In genomic region chr14:101942971-101943370, GRCm38 (mm10) we compare ENCODE assay signal across 8 mouse cellular contexts.
A peak's percentile ranks its signal among the peaks of the same experiment; 100 is the strongest.
DNase-seq lines count a peak whose midpoint lies in the region; ATAC-seq lines count a peak whose summit lies in the region.

No protein-coding gene starts in this region.

- peak overlapping the region; percentile 37 for H3K4me2 ChIP-seq in midbrain, embryonic 14.5 days (ENCODE audit: low read length)

- no peak overlapping the region for H3K27ac ChIP-seq in midbrain, embryonic 14.5 days (replicated peaks; ENCODE audit: low read depth, low read length)

- peak; percentile 38; the same call in 1 of the 2 replicates for ATAC-seq in midbrain, embryonic 14.5 days (ENCODE audit: low FRiP score, low TSS enrichment)

- H3K4me1 ChIP-seq in midbrain, embryonic 14.5 days (ENCODE audit: control insufficient read depth, insufficient read depth, low read length) = no peaks in the 10 kb centered on the region

- no peaks in the 10 kb centered on the region for H3K9me3 ChIP-seq in midbrain, embryonic 14.5 days (ENCODE audit: control insufficient read depth, low read length)

- H3K27me3 ChIP-seq in midbrain, embryonic 14.5 days (ENCODE audit: control insufficient read depth, insufficient read depth, low read length) = 0 out of 2 replicates have a peak, but pooled peaks cover 2% of the 10 kb centered on the region

- H3K36me3 ChIP-seq in midbrain, embryonic 14.5 days (ENCODE audit: control insufficient read depth, insufficient read depth, low read length) = no peaks in the 10 kb centered on the region

- DNase-seq in left cerebral cortex, postnatal 14 days (ENCODE audit: low spot score in 2 of 2) = peak; percentile 49 to 63
- DNase-seq in left cerebral cortex, postnatal 36 days (ENCODE audit: low spot score in 2 of 2) = no peak
- peak; percentile 86 for DNase-seq in ZHBTc4 (ENCODE audit: low read depth, low spot score)
- DNase-seq in fibroblast of lung, adult 2 months (ENCODE audit: low read depth) = peak; percentile 28
- DNase-seq in heart, postnatal 36 days = peak; percentile 20 to 44
- DNase-seq in layer of hippocampus, postnatal 14 days (ENCODE audit: low spot score in 2 of 2) = peak; percentile 40 to 67
- peak; percentile 89 for DNase-seq in midbrain, embryonic 14.5 days
- DNase-seq in thymus, postnatal 25 days = peak; percentile 17

- H3K4me3 ChIP-seq in midbrain, embryonic 14.5 days (replicated peaks; ENCODE audit: low read depth, low read length) = no peak overlapping the region

- no peak overlapping the region for H3K9ac ChIP-seq in midbrain, embryonic 14.5 days (replicated peaks; ENCODE audit: low read length)

- intact Hi-C loops in left cerebral cortex, postnatal 14 days (cut with DNase I) = loop anchor here (5.0 kb wide), 1 partner anchor 161 kb away; no protein-coding TSS in a partner anchor
- intact Hi-C loops in left cerebral cortex, postnatal 36 days (cut with DNase I) = no loop called here
- intact Hi-C loops in heart, postnatal 36 days (cut with DNase I) = no loop called here

- 9% methylated on average over 4 of the region's 4 CpGs for WGBS in midbrain, embryonic 14.5 days

Comparison
In these comparisons a context has a peak if more than half of its experiments do, and no peak if none do; other contexts are left out.
1. DNase-seq: peak in left cerebral cortex, postnatal 14 days (2 of 2), ZHBTc4 (single experiment), fibroblast of lung, adult 2 months (single experiment), heart, postnatal 36 days (2 of 2), layer of hippocampus, postnatal 14 days (2 of 2), midbrain, embryonic 14.5 days (single experiment) and thymus, postnatal 25 days (single experiment); none in left cerebral cortex, postnatal 36 days (0 of 2).